Mouse (Mus musculus): ENCODE measurements around the gene Rbfox1. TPM values are rescaled to one million over a fixed set of nuclear protein-coding genes. Genes with fewer than 3 reads are reported as not detected.
A peak's percentile ranks its signal among the peaks of the same experiment; 100 is the strongest.

Rbfox1 gene
- total RNA-seq, 2 experiments from 2014 or later, result 120 to 127 TPM

GRCm38 (mm10) chr16:7146454-7146853 lies 1261.3 kb downstream of the Rbfox1 start:
- no peak for DNase-seq
- intact Hi-C loops (cut with DNase I; ENCODE audit: low total_unique reads), result no loop called here

GRCm38 (mm10) chr16:7147884-7148283 lies 1262.7 kb downstream of the Rbfox1 start:
- intact Hi-C loops (cut with DNase I; ENCODE audit: low total_unique reads), result no loop called here
- DNase-seq, result no peak

GRCm38 (mm10) chr16:7149106-7149899 lies 1264.1 kb downstream of the Rbfox1 start:
- intact Hi-C loops (cut with DNase I; ENCODE audit: low total_unique reads), result no loop called here
- DNase-seq, result no peak

- intact Hi-C loops (cut with DNase I; ENCODE audit: low total_unique reads), result no loop called here
Measured at GRCm38 (mm10) chr16:7150201-7150791, 1265.1 kb downstream of the Rbfox1 start.

GRCm38 (mm10) chr16:7152401-7152800 lies 1267.2 kb downstream of the Rbfox1 start:
- intact Hi-C loops (cut with DNase I; ENCODE audit: low total_unique reads), result no loop called here

More at GRCm38 (mm10) chr16:7150201-7150791, 1265.1 kb downstream of the Rbfox1 start:
- DNase-seq, result peak; percentile 52

GRCm38 (mm10) chr16:7154671-7155070 lies 1269.5 kb downstream of the Rbfox1 start:
- intact Hi-C loops (cut with DNase I; ENCODE audit: low total_unique reads), result no loop called here
- no peak for DNase-seq

More at GRCm38 (mm10) chr16:7152401-7152800, 1267.2 kb downstream of the Rbfox1 start:
- DNase-seq, result no peak

GRCm38 (mm10) chr16:7158856-7159826 lies 1274.0 kb downstream of the Rbfox1 start:
- intact Hi-C loops (cut with DNase I; ENCODE audit: low total_unique reads), result no loop called here
- DNase-seq, result no peak

- no peak for DNase-seq
- intact Hi-C loops (cut with DNase I; ENCODE audit: low total_unique reads), result no loop called here
Measured at GRCm38 (mm10) chr16:7159827-7160217, 1274.7 kb downstream of the Rbfox1 start.

GRCm38 (mm10) chr16:7162168-7162567 lies 1277.0 kb downstream of the Rbfox1 start:
- DNase-seq, result no peak
- intact Hi-C loops (cut with DNase I; ENCODE audit: low total_unique reads), result no loop called here

GRCm38 (mm10) chr16:7163688-7164087 lies 1278.5 kb downstream of the Rbfox1 start:
- no peak for DNase-seq
- intact Hi-C loops (cut with DNase I; ENCODE audit: low total_unique reads), result no loop called here

- intact Hi-C loops (cut with DNase I; ENCODE audit: low total_unique reads), result no loop called here
- no peak for DNase-seq
Measured at GRCm38 (mm10) chr16:7164153-7164737, 1279.1 kb downstream of the Rbfox1 start.

- no peak for DNase-seq
- intact Hi-C loops (cut with DNase I; ENCODE audit: low total_unique reads), result no loop called here
Measured at GRCm38 (mm10) chr16:7175960-7176359, 1290.8 kb downstream of the Rbfox1 start.

GRCm38 (mm10) chr16:7187788-7188187 lies 1302.6 kb downstream of the Rbfox1 start:
- DNase-seq, result no peak
- intact Hi-C loops (cut with DNase I; ENCODE audit: low total_unique reads), result no loop called here

GRCm38 (mm10) chr16:7193535-7193934 lies 1308.4 kb downstream of the Rbfox1 start:
- intact Hi-C loops (cut with DNase I; ENCODE audit: low total_unique reads), result no loop called here
- no peak for DNase-seq

- no peak for DNase-seq
- intact Hi-C loops (cut with DNase I; ENCODE audit: low total_unique reads), result no loop called here
Measured at GRCm38 (mm10) chr16:7197953-7198352, 1312.8 kb downstream of the Rbfox1 start.

GRCm38 (mm10) chr16:7200239-7200638 lies 1315.1 kb downstream of the Rbfox1 start:
- DNase-seq, result no peak
- intact Hi-C loops (cut with DNase I; ENCODE audit: low total_unique reads), result no loop called here

- no peak for DNase-seq
- intact Hi-C loops (cut with DNase I; ENCODE audit: low total_unique reads), result no loop called here
Measured at GRCm38 (mm10) chr16:7201816-7202215, 1316.7 kb downstream of the Rbfox1 start.

GRCm38 (mm10) chr16:7206116-7206900 lies 1321.2 kb downstream of the Rbfox1 start:
- intact Hi-C loops (cut with DNase I; ENCODE audit: low total_unique reads), result no loop called here
- DNase-seq, result no peak

GRCm38 (mm10) chr16:7207599-7207998 lies 1322.4 kb downstream of the Rbfox1 start:
- DNase-seq, result no peak
- intact Hi-C loops (cut with DNase I; ENCODE audit: low total_unique reads), result no loop called here
